Mouse (Mus musculus) limb, embryonic 13.5 days (tissue): Measurements from ENCODE around the gene Sertm1. TPM values are rescaled to one million over a fixed set of nuclear protein-coding genes. Genes with fewer than 3 reads are reported as not detected.

Experiments
- ATAC-seq: fragments of 200-750 bp; cut with Nextera tagmentation; 2 replicates; pipeline ENCODE4 v1.8.0; 2017; ENCODE audit warnings: low read depth, moderate number of reproducible peaks, moderate TSS enrichment; ENCODE audit not compliant: low FRiP score
- H3K27ac ChIP-seq: fragments of 300-500 bp; sonication (generic); 2 replicates; pipeline ENCODE4 v1.5.1; 2015; ENCODE audit warnings: inconsistent platforms, mild to moderate bottlenecking, moderate library complexity
- H3K27me3 ChIP-seq: fragments of 300-500 bp; sonication (generic); 2 replicates; pipeline ENCODE4 v1.6.1; 2015; ENCODE audit warnings: mild to moderate bottlenecking, inconsistent platforms
- H3K36me3 ChIP-seq: fragments of 300-500 bp; sonication (generic); 2 replicates; pipeline ENCODE4 v1.6.1; 2015; ENCODE audit warnings: inconsistent platforms, mild to moderate bottlenecking, moderate library complexity
- H3K4me1 ChIP-seq: fragments of 300-500 bp; sonication (generic); 2 replicates; pipeline ENCODE4 v1.6.1; 2015; ENCODE audit warnings: inconsistent platforms
- H3K4me2 ChIP-seq: fragments of 300-500 bp; sonication (generic); replicated peaks from 2 replicates; pipeline ENCODE4 v1.6.1; 2015; ENCODE audit warnings: inconsistent platforms, mild to moderate bottlenecking, moderate library complexity
- H3K4me3 ChIP-seq: fragments of 300-500 bp; sonication (generic); 2 replicates; pipeline ENCODE4 v1.5.1; 2015; ENCODE audit warnings: moderate library complexity, mild to moderate bottlenecking, inconsistent platforms
- H3K9ac ChIP-seq: fragments of 300-500 bp; sonication (generic); 2 replicates; pipeline ENCODE4 v1.6.1; 2015; ENCODE audit warnings: mild to moderate bottlenecking, inconsistent platforms
- H3K9me3 ChIP-seq: fragments of 300-500 bp; sonication (generic); 2 replicates; pipeline ENCODE4 v1.6.1; 2016; ENCODE audit warnings: inconsistent platforms
- WGBS: fragments of 180-500 bp; shearing (Covaris S2); methylation state at CpG from one replicate; pipeline ENCODE4 v1.1.7; 2015; 5-methylcytosine and 5-hydroxymethylcytosine counted together
- polyA plus RNA-seq: library from polyadenylated mRNA; unstranded; fragments of >200 nt; fragmentation: Nextera tagmentation; extraction: Ambion mirVana; gene quantifications from 2 replicates; pipeline ENCODE4 v1.2.1, GENCODE M21; 2015

Gene Sertm1
- 0.13 and 0.23 TPM in 2 replicates for polyA plus RNA-seq

- peak within 1 kb of the TSS; percentile 93 for H3K4me2 ChIP-seq
- peak within 1 kb of the TSS; percentile 56 for H3K9ac ChIP-seq
- H3K27me3 ChIP-seq, result peaks cover 55% of the 10 kb centered on the region
- no peaks in the 10 kb centered on the region for H3K9me3 ChIP-seq
- under 1% methylated on average over 38 of the region's 38 CpGs for WGBS
- no peak within 1 kb of the TSS for H3K27ac ChIP-seq
- ATAC-seq, result peak; percentile 95
- peaks cover 17% of the 10 kb centered on the region for H3K4me1 ChIP-seq
- peak within 1 kb of the TSS; percentile 53 for H3K4me3 ChIP-seq
- H3K36me3 ChIP-seq, result no peaks in the 10 kb centered on the region
Measured at GRCm38 (mm10) chr3:54915643-54916071, at the start of gene Sertm1. TSS of gene Sertm1 (minus strand) at chr3:54915887.

- Histone ChIP-seq H3K9me3 (no peaks in the 10 kb centered on the region), H3K27me3 (no peaks in the 10 kb centered on the region), H3K4me1 (0 out of 2 replicates have a peak, but pooled peaks cover 3% of the 10 kb centered on the region), H3K27ac (no peak overlapping the region), H3K36me3 (no peaks in the 10 kb centered on the region), H3K9ac (no peak overlapping the region), H3K4me3 (no peak overlapping the region), H3K4me2 (no peak overlapping the region)
- WGBS, result 51% methylated on average over 3 of the region's 3 CpGs
- no peak for ATAC-seq
Measured at GRCm38 (mm10) chr3:54964948-54965506, 49.3 kb upstream of the Sertm1 start.

GRCm38 (mm10) chr3:54943067-54943810, 27.6 kb upstream of the Sertm1 start:
- no peak overlapping the region for H3K4me3 ChIP-seq
- no peak overlapping the region for H3K4me2 ChIP-seq
- no peaks in the 10 kb centered on the region for H3K9me3 ChIP-seq
- no peaks in the 10 kb centered on the region for H3K4me1 ChIP-seq
- no peak for ATAC-seq
- H3K9ac ChIP-seq, result no peak overlapping the region
- H3K27ac ChIP-seq, result no peak overlapping the region
- no peaks in the 10 kb centered on the region for H3K27me3 ChIP-seq
- 77% methylated on average over 6 of the region's 6 CpGs for WGBS
- H3K36me3 ChIP-seq, result no peaks in the 10 kb centered on the region

- no peaks in the 10 kb centered on the region for H3K36me3 ChIP-seq
- no peak overlapping the region for H3K4me3 ChIP-seq
- ATAC-seq, result no peak
Measured at GRCm38 (mm10) chr3:54934535-54934934, 18.8 kb upstream of the Sertm1 start.

GRCm38 (mm10) chr3:54932599-54932998, 16.9 kb upstream of the Sertm1 start:
- ATAC-seq, result no peak
- Histone ChIP-seq H3K27ac (no peak overlapping the region), H3K4me1 (no peaks in the 10 kb centered on the region), H3K36me3 (no peaks in the 10 kb centered on the region), H3K27me3 (no peaks in the 10 kb centered on the region), H3K4me2 (no peak overlapping the region), H3K9me3 (no peaks in the 10 kb centered on the region), H3K4me3 (no peak overlapping the region), H3K9ac (no peak overlapping the region)
- 86% methylated on average over 4 of the region's 4 CpGs for WGBS

More at GRCm38 (mm10) chr3:54934535-54934934, 18.8 kb upstream of the Sertm1 start:
- Histone ChIP-seq H3K9me3 (no peaks in the 10 kb centered on the region), H3K27ac (no peak overlapping the region), H3K9ac (no peak overlapping the region), H3K4me2 (no peak overlapping the region), H3K4me1 (no peaks in the 10 kb centered on the region), H3K27me3 (no peaks in the 10 kb centered on the region)
- 81% methylated on average over 4 of the region's 4 CpGs for WGBS

GRCm38 (mm10) chr3:54920425-54920824, 4.7 kb upstream of the Sertm1 start:
- Histone ChIP-seq H3K27me3 (peaks cover 20% of the 10 kb centered on the region), H3K9me3 (no peaks in the 10 kb centered on the region), H3K9ac (no peak overlapping the region), H3K4me1 (peaks cover 8% of the 10 kb centered on the region), H3K4me3 (no peak overlapping the region), H3K36me3 (no peaks in the 10 kb centered on the region), H3K27ac (no peak overlapping the region), H3K4me2 (no peak overlapping the region)
- no peak for ATAC-seq
- WGBS, result 78% methylated on average over 3 of the region's 3 CpGs

- no peaks in the 10 kb centered on the region for H3K9me3 ChIP-seq
- peak overlapping the region; percentile 56 for H3K9ac ChIP-seq
- under 1% methylated on average over 31 of the region's 31 CpGs for WGBS
- 0 out of 2 replicates have a peak, but pooled peaks have one; percentile 21 for ATAC-seq
- peaks cover 17% of the 10 kb centered on the region for H3K4me1 ChIP-seq
- peaks cover 59% of the 10 kb centered on the region for H3K27me3 ChIP-seq
- H3K4me2 ChIP-seq, result peak overlapping the region; percentile 93
- no peak overlapping the region for H3K27ac ChIP-seq
- peak overlapping the region; percentile 53 for H3K4me3 ChIP-seq
- no peaks in the 10 kb centered on the region for H3K36me3 ChIP-seq
Measured at GRCm38 (mm10) chr3:54914845-54915642, 643 bp downstream of the Sertm1 start.

GRCm38 (mm10) chr3:54908878-54909277, 6.8 kb downstream of the Sertm1 start:
- H3K27ac ChIP-seq, result no peak overlapping the region
- H3K4me2 ChIP-seq, result no peak overlapping the region
- H3K9me3 ChIP-seq, result no peaks in the 10 kb centered on the region
- H3K36me3 ChIP-seq, result no peaks in the 10 kb centered on the region
- no peak for ATAC-seq
- 87% methylated on average over 1 of the region's 1 CpGs for WGBS
- H3K9ac ChIP-seq, result no peak overlapping the region
- peaks cover 27% of the 10 kb centered on the region for H3K27me3 ChIP-seq
- H3K4me1 ChIP-seq, result no peaks in the 10 kb centered on the region
- H3K4me3 ChIP-seq, result no peak overlapping the region

GRCm38 (mm10) chr3:54897974-54898373, 17.7 kb downstream of the Sertm1 start:
- ATAC-seq, result no peak
- 89% methylated on average over 10 of the region's 10 CpGs for WGBS
- Histone ChIP-seq H3K36me3 (no peaks in the 10 kb centered on the region), H3K4me3 (no peak overlapping the region), H3K9me3 (no peaks in the 10 kb centered on the region), H3K4me1 (0 out of 2 replicates have a peak, but pooled peaks cover 11% of the 10 kb centered on the region), H3K4me2 (no peak overlapping the region), H3K27me3 (no peaks in the 10 kb centered on the region), H3K9ac (no peak overlapping the region), H3K27ac (no peak overlapping the region)

- H3K27me3 ChIP-seq, result no peaks in the 10 kb centered on the region
- no peak overlapping the region for H3K27ac ChIP-seq
- ATAC-seq, result no peak
- H3K4me2 ChIP-seq, result no peak overlapping the region
- 0 out of 2 replicates have a peak, but pooled peaks cover 11% of the 10 kb centered on the region for H3K4me1 ChIP-seq
- WGBS, result 94% methylated on average over 1 of the region's 1 CpGs
- H3K9ac ChIP-seq, result no peak overlapping the region
- H3K4me3 ChIP-seq, result no peak overlapping the region
- H3K36me3 ChIP-seq, result no peaks in the 10 kb centered on the region
- H3K9me3 ChIP-seq, result no peaks in the 10 kb centered on the region
Measured at GRCm38 (mm10) chr3:54894891-54895290, 20.8 kb downstream of the Sertm1 start.

- Histone ChIP-seq H3K9ac (no peak overlapping the region), H3K4me2 (no peak overlapping the region), H3K4me1 (0 out of 2 replicates have a peak, but pooled peaks cover 11% of the 10 kb centered on the region), H3K36me3 (no peaks in the 10 kb centered on the region), H3K4me3 (no peak overlapping the region), H3K27me3 (no peaks in the 10 kb centered on the region), H3K27ac (no peak overlapping the region), H3K9me3 (no peaks in the 10 kb centered on the region)
- WGBS, result 38% methylated on average over 4 of the region's 4 CpGs
- no peak for ATAC-seq
Measured at GRCm38 (mm10) chr3:54892218-54892617, 23.5 kb downstream of the Sertm1 start.

GRCm38 (mm10) chr3:54886501-54886900, 29.2 kb downstream of the Sertm1 start:
- Histone ChIP-seq H3K4me2 (no peak overlapping the region), H3K4me3 (no peak overlapping the region), H3K9ac (no peak overlapping the region), H3K27ac (no peak overlapping the region), H3K36me3 (no peaks in the 10 kb centered on the region), H3K27me3 (no peaks in the 10 kb centered on the region), H3K9me3 (0 out of 2 replicates have a peak, but pooled peaks cover 3% of the 10 kb centered on the region), H3K4me1 (no peaks in the 10 kb centered on the region)
- ATAC-seq, result no peak
- WGBS, result 78% methylated on average over 2 of the region's 2 CpGs
